Mouse (Mus musculus) G1E (cell line): ENCODE data around the gene Myo1a. TPM values are rescaled to one million over a fixed set of nuclear protein-coding genes. Genes with fewer than 3 reads are reported as not detected.
"Not testable (repeated sequence)": the region's sequence is repeated elsewhere in the genome, so short reads cannot be mapped to it uniquely, and the experiment has no call there.

Experiments used
- ATAC-seq: 2 replicates; pipeline ENCODE4 v1.8.0; 2016; ENCODE audit warnings: mild to moderate bottlenecking; ENCODE audit not compliant: insufficient number of reproducible peaks, poor library complexity, low FRiP score, severe bottlenecking; ENCODE audit errors: extremely low read depth
- DNase-seq: peaks from one replicate; pipeline ENCODE4 v3.0.0; 2012; ENCODE audit warnings: low spot score
- H3K27me3 ChIP-seq: 2 replicates; pipeline ENCODE4 v1.6.1; 2012; ENCODE audit warnings: mild to moderate bottlenecking, low read length, inconsistent platforms; ENCODE audit not compliant: insufficient read depth
- H3K36me3 ChIP-seq: replicated peaks from 2 replicates; pipeline ENCODE3; 2012; ENCODE audit warnings: mild to moderate bottlenecking, inconsistent platforms
- H3K4me1 ChIP-seq: 2 replicates; pipeline ENCODE4 v1.6.1; 2012; ENCODE audit warnings: low read depth, low read length, inconsistent platforms, mixed read lengths; ENCODE audit not compliant: insufficient read depth
- H3K4me3 ChIP-seq: 2 replicates; pipeline ENCODE4 v1.5.1; 2012; ENCODE audit warnings: low read depth, mild to moderate bottlenecking, inconsistent platforms, low read length, moderate library complexity, mixed read lengths
- H3K9me3 ChIP-seq: replicated peaks from 2 replicates; pipeline ENCODE4 v1.6.1; 2012; ENCODE audit warnings: inconsistent platforms
- CTCF ChIP-seq: IDR thresholded peaks from 2 replicates; pipeline ENCODE4 v1.5.1; 2012; ENCODE audit warnings: low read depth, low read length, inconsistent platforms, mixed read lengths
- GATA1 ChIP-seq: IDR thresholded peaks from 2 replicates; pipeline ENCODE4 v1.6.1; 2012; ENCODE audit warnings: borderline replicate concordance, low read length, inconsistent platforms, mixed read lengths
- GATA2 ChIP-seq: IDR thresholded peaks from 2 replicates; pipeline ENCODE4 v1.6.1; 2012; ENCODE audit warnings: low read depth, low read length, inconsistent platforms, borderline replicate concordance
- POLR2AphosphoS5 ChIP-seq: IDR thresholded peaks from 2 replicates; pipeline ENCODE4 v1.6.1; 2012; ENCODE audit warnings: low read depth, low read length, inconsistent platforms; ENCODE audit not compliant: insufficient replicate concordance
- TAL1 ChIP-seq: conservative IDR thresholded peaks from 2 replicates; pipeline ENCODE4 v1.6.1; 2012; ENCODE audit warnings: low read depth, low read length, inconsistent platforms, mixed read lengths
- polyA plus RNA-seq: library from polyadenylated mRNA; stranded (reverse); fragments of >175 nt; gene quantifications from 2 replicates; pipeline ENCODE4 v1.2.3, GENCODE M21; 2012
- total RNA-seq, 2 experiments: library from RNA; stranded (forward) in 1 of 2; stranded (reverse) in 1 of 2; fragments of 200-1000 nt in 1 of 2; fragments of >200 nt in 1 of 2; fragmentation: Nextera tagmentation in 1 of 2; gene quantifications; 2 replicates each; pipeline ENCODE4 v1.2.3; 2014 to 2017

Myo1a gene
- total and polyA plus RNA-seq, 3 experiments = 0.09 to 0.23 (median 0.16) TPM

GRCm38 (mm10) chr10:127755770-127756468 is 50.9 kb downstream of the Myo1a start:
- 0 out of 2 replicates have a peak, but pooled peaks cover 7% of the 10 kb centered on the region for H3K27me3 ChIP-seq
- peaks cover 4% of the 10 kb centered on the region; the same call in 1 of the 2 replicates for H3K4me1 ChIP-seq
- DNase-seq (no peak), ATAC-seq (no peak)
- no peaks in the 10 kb centered on the region for H3K36me3 ChIP-seq
- H3K4me3 ChIP-seq = no peak overlapping the region
- no peaks in the 10 kb centered on the region for H3K9me3 ChIP-seq
- TF ChIP-seq POLR2AphosphoS5 (no peak), GATA2 (no peak), CTCF (no peak), GATA1 (no peak), TAL1 (no peak)

- no peak for TF ChIP-seq GATA1
- TF ChIP-seq CTCF = no peak
- no peak for TF ChIP-seq GATA2
- no peak for TF ChIP-seq TAL1
- TF ChIP-seq POLR2AphosphoS5 = no peak
These were observed 54.5 kb downstream of the Myo1a start, which contains the start of the genes Rdh1 and Rdh16f1 for GRCm38 (mm10) chr10:127759181-127760110. Rdh1 (plus strand) TSS chr10:127759721. Rdh16f1 (plus strand) TSS chr10:127759787.

GRCm38 (mm10) chr10:127762926-127763325 is 58.0 kb downstream of the Myo1a start:
- H3K4me1 ChIP-seq, ATAC-seq, H3K9me3 ChIP-seq, DNase-seq, H3K36me3 ChIP-seq, H3K4me3 ChIP-seq: not testable (repeated sequence)
- peaks cover 20% of the 10 kb centered on the region for H3K27me3 ChIP-seq

More at GRCm38 (mm10) chr10:127759181-127760110, 54.5 kb downstream of the Myo1a start, which contains the start of the genes Rdh1 and Rdh16f1:
- Histone ChIP-seq H3K4me1 (peaks cover 4% of the 10 kb centered on the region; the same call in 1 of the 2 replicates), H3K36me3 (no peaks in the 10 kb centered on the region), H3K9me3 (no peaks in the 10 kb centered on the region), H3K27me3 (peaks cover 13% of the 10 kb centered on the region), H3K4me3 (no peak within 1 kb of the TSS)
- no peak for DNase-seq
- no peak for ATAC-seq

GRCm38 (mm10) chr10:127763914-127764680 is 59.1 kb downstream of the Myo1a start:
- no peak for DNase-seq
- H3K4me3 ChIP-seq = no peak overlapping the region
- no peak for TF ChIP-seq TAL1
- TF ChIP-seq CTCF = no peak
- no peak for TF ChIP-seq GATA2
- no peak for TF ChIP-seq GATA1
- TF ChIP-seq POLR2AphosphoS5 = no peak
- H3K36me3 ChIP-seq = no peaks in the 10 kb centered on the region
- peaks cover 18% of the 10 kb centered on the region for H3K27me3 ChIP-seq
- H3K9me3 ChIP-seq = no peaks in the 10 kb centered on the region
- no peaks in the 10 kb centered on the region for H3K4me1 ChIP-seq
- ATAC-seq = no peak

- no peaks in the 10 kb centered on the region for H3K36me3 ChIP-seq
- H3K9me3 ChIP-seq = no peaks in the 10 kb centered on the region
- TF ChIP-seq GATA2 = no peak
- no peak for TF ChIP-seq CTCF
- no peak for TF ChIP-seq POLR2AphosphoS5
- no peak for TF ChIP-seq TAL1
- peaks cover 18% of the 10 kb centered on the region for H3K27me3 ChIP-seq
- no peak overlapping the region for H3K4me3 ChIP-seq
- ATAC-seq (no peak), DNase-seq (no peak)
- no peaks in the 10 kb centered on the region for H3K4me1 ChIP-seq
These were observed 61.6 kb downstream of the Myo1a start for GRCm38 (mm10) chr10:127766564-127766963.

Other genes with a start within 250 kb of the Myo1a start
- gene Stac3, start 203.5 kb upstream of the Myo1a start, total RNA-seq (2014; fragmentation: Nextera tagmentation) = 1.2 TPM in 1 of 2 replicates, not detected in the other
- 0.60 and 0.93 TPM in 2 replicates for gene Stac3, start 203.5 kb upstream of the Myo1a start, total RNA-seq (2017)
- gene Stac3, start 203.5 kb upstream of the Myo1a start, polyA plus RNA-seq = 0.07 and 0.17 TPM in 2 replicates
- gene Ndufa4l2, start 190.2 kb upstream of the Myo1a start, total RNA-seq (2014; fragmentation: Nextera tagmentation) = 976 and 1,076 TPM in 2 replicates
- 238 and 262 TPM in 2 replicates for gene Ndufa4l2, start 190.2 kb upstream of the Myo1a start, total RNA-seq (2017)
- gene Ndufa4l2, start 190.2 kb upstream of the Myo1a start, polyA plus RNA-seq = 1,245 and 1,719 TPM in 2 replicates
- gene Shmt2, start 182.7 kb upstream of the Myo1a start, total RNA-seq (2014; fragmentation: Nextera tagmentation) = 338 and 343 TPM in 2 replicates
- gene Shmt2, start 182.7 kb upstream of the Myo1a start, total RNA-seq (2017) = 238 and 271 TPM in 2 replicates
- 622 and 702 TPM in 2 replicates for gene Shmt2, start 182.7 kb upstream of the Myo1a start, polyA plus RNA-seq
- not detected in 2 replicates for gene Nxph4, start 170.6 kb upstream of the Myo1a start, total RNA-seq (2014; fragmentation: Nextera tagmentation)
- 0.06 and 0.11 TPM in 2 replicates for gene Nxph4, start 170.6 kb upstream of the Myo1a start, total RNA-seq (2017)
- 0.22 and 0.40 TPM in 2 replicates for gene Nxph4, start 170.6 kb upstream of the Myo1a start, polyA plus RNA-seq
- gene Lrp1, start 84.0 kb upstream of the Myo1a start, total RNA-seq (2014; fragmentation: Nextera tagmentation) = 0.30 TPM in 1 of 2 replicates, not detected in the other
- gene Lrp1, start 84.0 kb upstream of the Myo1a start, total RNA-seq (2017) = 0.06 and 0.27 TPM in 2 replicates
- 0.67 and 0.86 TPM in 2 replicates for gene Lrp1, start 84.0 kb upstream of the Myo1a start, polyA plus RNA-seq
- 44.0 and 55.0 TPM in 2 replicates for gene Stat6, start 62.2 kb upstream of the Myo1a start, total RNA-seq (2014; fragmentation: Nextera tagmentation)
- gene Stat6, start 62.2 kb upstream of the Myo1a start, total RNA-seq (2017) = 84.0 and 90.5 TPM in 2 replicates
- gene Stat6, start 62.2 kb upstream of the Myo1a start, polyA plus RNA-seq = 65.5 and 69.5 TPM in 2 replicates
- gene Nemp1, start 38.3 kb upstream of the Myo1a start, total RNA-seq (2014; fragmentation: Nextera tagmentation) = 41.9 and 57.6 TPM in 2 replicates
- gene Nemp1, start 38.3 kb upstream of the Myo1a start, total RNA-seq (2017) = 36.2 and 40.4 TPM in 2 replicates
- 5.5 and 5.6 TPM in 2 replicates for gene Nemp1, start 38.3 kb upstream of the Myo1a start, polyA plus RNA-seq
- 28.6 and 31.6 TPM in 2 replicates for gene Nab2, start 36.6 kb upstream of the Myo1a start, total RNA-seq (2014; fragmentation: Nextera tagmentation)
- gene Nab2, start 36.6 kb upstream of the Myo1a start, total RNA-seq (2017) = 41.0 and 41.8 TPM in 2 replicates
- 92.3 and 106 TPM in 2 replicates for gene Nab2, start 36.6 kb upstream of the Myo1a start, polyA plus RNA-seq
- not detected in 2 replicates for gene Tac2, start 19.3 kb downstream of the Myo1a start, total RNA-seq (2014; fragmentation: Nextera tagmentation)
- gene Tac2, start 19.3 kb downstream of the Myo1a start, total RNA-seq (2017) = not detected in 2 replicates
- gene Tac2, start 19.3 kb downstream of the Myo1a start, polyA plus RNA-seq = not detected in 2 replicates
- 16.1 and 17.2 TPM in 2 replicates for gene Zbtb39, start 34.4 kb downstream of the Myo1a start, total RNA-seq (2014; fragmentation: Nextera tagmentation)
- gene Zbtb39, start 34.4 kb downstream of the Myo1a start, total RNA-seq (2017) = 3.9 and 4.0 TPM in 2 replicates
- gene Zbtb39, start 34.4 kb downstream of the Myo1a start, polyA plus RNA-seq = 3.0 and 3.6 TPM in 2 replicates
- not detected in 2 replicates for gene Gpr182, start 46.6 kb downstream of the Myo1a start, total RNA-seq (2014; fragmentation: Nextera tagmentation)
- 0.17 TPM in 1 of 2 replicates, not detected in the other for gene Gpr182, start 46.6 kb downstream of the Myo1a start, total RNA-seq (2017)
- gene Gpr182, start 46.6 kb downstream of the Myo1a start, polyA plus RNA-seq = not detected in 2 replicates
- gene Rdh1, start 54.6 kb downstream of the Myo1a start, total RNA-seq (2014; fragmentation: Nextera tagmentation) = 0.30 TPM in 1 of 2 replicates, not detected in the other
- gene Rdh1, start 54.6 kb downstream of the Myo1a start, total RNA-seq (2017) = 0.05 and 0.06 TPM in 2 replicates
- not detected in 2 replicates for gene Rdh1, start 54.6 kb downstream of the Myo1a start, polyA plus RNA-seq
- not detected in 2 replicates for gene Rdh16f1, start 54.6 kb downstream of the Myo1a start, total RNA-seq (2014; fragmentation: Nextera tagmentation)
- gene Rdh16f1, start 54.6 kb downstream of the Myo1a start, total RNA-seq (2017) = not detected in 2 replicates
- gene Rdh16f1, start 54.6 kb downstream of the Myo1a start, polyA plus RNA-seq = not detected in 2 replicates
- gene Rdh9, start 71.2 kb downstream of the Myo1a start, total RNA-seq (2014; fragmentation: Nextera tagmentation) = not detected in 2 replicates
- gene Rdh9, start 71.2 kb downstream of the Myo1a start, total RNA-seq (2017) = 0.16 and 0.29 TPM in 2 replicates
- gene Rdh9, start 71.2 kb downstream of the Myo1a start, polyA plus RNA-seq = not detected in 2 replicates
- gene Rdh16, start 96.0 kb downstream of the Myo1a start, total RNA-seq (2014; fragmentation: Nextera tagmentation) = not detected in 2 replicates
- gene Rdh16, start 96.0 kb downstream of the Myo1a start, total RNA-seq (2017) = 0.06 and 0.16 TPM in 2 replicates
- not detected in 2 replicates for gene Rdh16, start 96.0 kb downstream of the Myo1a start, polyA plus RNA-seq
- not detected in 2 replicates for gene Rdh19, start 144.8 kb downstream of the Myo1a start, total RNA-seq (2014; fragmentation: Nextera tagmentation)
- 0.11 TPM in 1 of 2 replicates, not detected in the other for gene Rdh19, start 144.8 kb downstream of the Myo1a start, total RNA-seq (2017)
- not detected in 2 replicates for gene Rdh19, start 144.8 kb downstream of the Myo1a start, polyA plus RNA-seq
- 0.97 TPM in 1 of 2 replicates, not detected in the other for gene Rdh16f2, start 161.3 kb downstream of the Myo1a start, total RNA-seq (2014; fragmentation: Nextera tagmentation)
- gene Rdh16f2, start 161.3 kb downstream of the Myo1a start, total RNA-seq (2017) = 0.23 and 0.87 TPM in 2 replicates
- gene Rdh16f2, start 161.3 kb downstream of the Myo1a start, polyA plus RNA-seq = 0.07 TPM in 1 of 2 replicates, not detected in the other
- gene Rdh7, start 183.6 kb downstream of the Myo1a start, total RNA-seq (2014; fragmentation: Nextera tagmentation) = not detected in 2 replicates
- gene Rdh7, start 183.6 kb downstream of the Myo1a start, total RNA-seq (2017) = not detected in 2 replicates
- not detected in 2 replicates for gene Rdh7, start 183.6 kb downstream of the Myo1a start, polyA plus RNA-seq
- gene Sdr9c7, start 193.3 kb downstream of the Myo1a start, total RNA-seq (2014; fragmentation: Nextera tagmentation) = not detected in 2 replicates
- 0.05 TPM in 1 of 2 replicates, not detected in the other for gene Sdr9c7, start 193.3 kb downstream of the Myo1a start, total RNA-seq (2017)
- gene Sdr9c7, start 193.3 kb downstream of the Myo1a start, polyA plus RNA-seq = not detected in 2 replicates